Mouse (Mus musculus): ENCODE data around the gene 1700007K13Rik. TPM values are rescaled to one million over a fixed set of nuclear protein-coding genes. Genes with fewer than 3 reads are reported as not detected.
A peak's percentile ranks its signal among the peaks of the same experiment; 100 is the strongest.
"Not testable (repeated sequence)": the region's sequence is repeated elsewhere in the genome, so short reads cannot be mapped to it uniquely, and the experiment has no call there.

The 1700007K13Rik gene
- total RNA-seq, 1 experiment from 2014 or later: not detected

GRCm38 (mm10) chr2:28472011-28472410 lies 5.9 kb upstream of the 1700007K13Rik start:
- ATAC-seq (replicated peaks; ENCODE audit: low read depth, poor library complexity, severe bottlenecking): not testable (repeated sequence)

DNA sequence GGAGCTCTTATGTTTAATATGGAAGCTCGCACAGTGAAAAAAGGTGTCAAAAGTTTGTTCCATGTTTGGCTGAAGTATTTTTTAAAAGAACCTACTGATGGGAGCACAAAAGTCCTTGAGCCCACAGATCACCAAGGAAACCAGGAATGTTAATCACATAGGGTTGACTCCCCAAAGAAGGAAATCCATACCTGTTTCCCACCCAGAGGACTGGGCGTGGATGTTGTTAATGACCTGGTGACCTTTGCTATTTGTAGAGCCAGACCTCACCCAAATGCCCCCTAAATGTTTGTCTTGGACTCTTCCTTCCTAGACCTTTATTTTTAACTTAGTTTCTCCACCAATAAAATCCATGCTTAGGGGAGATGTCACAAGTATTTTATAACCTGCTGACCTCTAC lies 4.5 kb upstream of the 1700007K13Rik start:
- no peak for ATAC-seq (replicated peaks; ENCODE audit: low read depth, poor library complexity, severe bottlenecking)

- ATAC-seq (replicated peaks; ENCODE audit: low read depth, poor library complexity, severe bottlenecking): no peak
Measured at GRCm38 (mm10) chr2:28469461-28469860, 3.3 kb upstream of the 1700007K13Rik start.

DNA sequence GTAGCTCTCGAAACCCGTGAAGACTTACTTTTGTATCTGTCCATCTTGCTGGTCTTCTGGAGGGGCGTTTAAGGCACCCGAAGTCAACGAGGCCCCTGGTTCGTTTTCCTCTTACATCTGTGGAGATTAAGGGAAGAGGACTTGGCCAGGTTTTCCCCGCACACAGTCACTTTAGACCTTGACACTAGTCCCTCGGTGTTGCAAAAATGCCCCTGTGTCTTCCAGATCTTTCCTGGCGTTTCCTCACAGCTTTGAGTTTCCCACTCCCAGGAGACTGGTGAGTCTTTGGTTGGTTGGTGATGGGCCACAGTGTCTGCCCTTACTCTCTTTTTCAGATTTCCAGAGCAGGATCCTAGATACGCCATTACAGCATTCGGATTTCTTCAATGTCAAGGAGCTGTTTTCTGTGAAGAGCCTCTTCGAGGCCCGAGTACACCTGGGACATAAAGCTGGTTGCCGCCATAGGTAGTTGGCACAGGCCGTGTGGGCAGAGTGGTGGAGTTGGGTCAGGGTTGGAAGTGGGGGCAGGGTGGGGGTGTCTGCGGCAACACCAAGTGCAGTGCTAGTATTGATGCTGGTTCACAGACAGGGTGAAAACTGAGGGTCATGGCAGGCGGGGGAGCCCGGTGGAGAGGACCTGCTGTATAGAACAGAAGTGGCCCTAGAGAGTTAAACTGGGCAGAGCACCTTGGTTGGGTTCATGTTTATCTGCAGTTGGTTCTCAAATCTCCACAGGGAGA lies 2.5 kb upstream of the 1700007K13Rik start:
- ATAC-seq (replicated peaks; ENCODE audit: low read depth, poor library complexity, severe bottlenecking): no peak

- peak; percentile 90 for ATAC-seq (replicated peaks; ENCODE audit: low read depth, poor library complexity, severe bottlenecking)
Measured at GRCm38 (mm10) chr2:28467860-28468485, 1.8 kb upstream of the 1700007K13Rik start, which contains the start of gene Mrps2. Gene Mrps2 (plus strand): TSS chr2:28468066.

DNA sequence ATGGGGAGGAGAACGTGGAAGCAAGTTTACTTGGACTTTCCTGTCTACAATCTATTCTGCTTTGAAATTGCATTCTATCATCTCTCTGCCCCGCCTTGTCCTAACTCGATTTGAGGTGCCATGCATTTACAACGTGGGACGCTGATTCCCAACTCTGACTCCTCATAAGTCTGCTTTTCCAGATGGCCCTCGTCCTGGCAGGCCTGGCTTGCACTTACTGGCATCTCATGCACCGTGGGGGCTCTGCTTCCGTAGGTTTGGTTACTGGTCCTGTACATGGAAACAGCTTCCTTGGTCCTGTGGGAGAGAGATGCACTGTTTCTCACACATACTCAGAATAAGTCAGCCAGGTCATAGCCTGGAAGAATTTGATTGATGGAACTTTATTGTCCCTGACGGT lies 1.2 kb downstream of the 1700007K13Rik start:
- ATAC-seq (replicated peaks; ENCODE audit: low read depth, poor library complexity, severe bottlenecking): no peak

DNA sequence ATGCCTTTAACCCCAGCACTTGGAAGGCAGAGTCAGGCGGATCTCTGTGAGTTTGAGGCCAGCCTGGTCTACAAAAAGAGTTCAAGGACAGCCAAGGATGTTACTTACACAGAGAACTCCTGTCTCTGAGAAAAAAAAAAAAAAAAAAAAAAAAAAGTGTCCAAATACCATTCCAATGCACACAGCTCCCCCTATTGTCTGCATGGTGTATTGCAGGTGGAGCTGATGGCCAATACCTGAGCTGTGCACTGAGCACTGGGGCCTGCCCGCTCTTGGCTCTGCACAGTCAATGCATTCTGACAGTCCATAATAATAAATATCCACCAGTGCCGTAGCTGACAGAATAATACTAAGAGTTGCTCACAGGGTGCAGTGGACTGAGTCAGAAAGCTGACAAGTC lies 2.2 kb downstream of the 1700007K13Rik start:
- no peak; the same call in 1 of the 2 replicates for ATAC-seq (replicated peaks; ENCODE audit: low read depth, poor library complexity, severe bottlenecking)

DNA sequence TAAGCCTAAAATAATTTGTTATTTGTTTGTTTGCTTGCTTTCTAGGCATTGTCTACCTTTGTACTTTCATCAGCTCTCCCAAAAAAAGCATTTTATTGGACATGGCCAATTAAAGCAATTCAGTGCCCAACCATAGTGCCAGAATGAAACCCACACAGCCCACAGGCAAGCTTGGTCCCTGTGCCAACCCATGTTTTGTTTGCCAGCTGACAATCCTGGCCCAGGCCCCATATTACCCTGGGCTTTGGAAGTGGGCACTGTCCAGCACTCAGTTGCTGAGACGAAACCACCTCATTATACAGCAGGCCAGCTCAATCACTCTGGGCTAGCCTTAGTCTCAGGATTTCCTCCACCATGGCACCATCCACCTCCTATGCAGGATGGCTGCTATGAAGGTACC lies 9.5 kb downstream of the 1700007K13Rik start:
- no peak for ATAC-seq (replicated peaks; ENCODE audit: low read depth, poor library complexity, severe bottlenecking)

DNA sequence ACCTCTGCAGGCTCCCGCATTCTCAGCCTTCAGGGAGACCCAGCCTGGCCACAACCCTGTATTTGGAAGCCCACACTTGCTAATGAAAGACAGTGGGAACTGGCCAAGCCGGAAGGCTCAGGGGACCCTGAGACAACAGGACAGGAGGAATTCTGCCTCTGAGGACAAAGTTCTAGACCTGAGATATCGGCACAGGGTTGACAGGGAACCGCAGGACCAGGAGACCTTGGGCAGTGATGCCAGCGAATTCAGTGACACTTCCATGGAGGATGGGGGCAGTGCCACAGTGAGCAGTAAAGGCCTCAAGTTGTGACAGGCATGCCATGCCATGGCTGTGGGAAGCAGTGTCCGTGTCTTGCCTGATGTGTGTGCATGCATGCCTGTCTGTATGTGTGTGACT lies 12.6 kb downstream of the 1700007K13Rik start:
- no peak for ATAC-seq (replicated peaks; ENCODE audit: low read depth, poor library complexity, severe bottlenecking)

- no peak for ATAC-seq (replicated peaks; ENCODE audit: low read depth, poor library complexity, severe bottlenecking)
Measured at GRCm38 (mm10) chr2:28451663-28452062, 14.5 kb downstream of the 1700007K13Rik start.

- no peak for ATAC-seq (replicated peaks; ENCODE audit: low read depth, poor library complexity, severe bottlenecking)
Measured at GRCm38 (mm10) chr2:28447315-28447670, 18.8 kb downstream of the 1700007K13Rik start.

- peak; percentile 24; the same call in 1 of the 2 replicates for ATAC-seq (replicated peaks; ENCODE audit: low read depth, poor library complexity, severe bottlenecking)
Measured at GRCm38 (mm10) chr2:28446515-28447314, 19.4 kb downstream of the 1700007K13Rik start, which contains the start of gene Ppp1r26. Gene Ppp1r26 (plus strand): TSS chr2:28446800.

DNA sequence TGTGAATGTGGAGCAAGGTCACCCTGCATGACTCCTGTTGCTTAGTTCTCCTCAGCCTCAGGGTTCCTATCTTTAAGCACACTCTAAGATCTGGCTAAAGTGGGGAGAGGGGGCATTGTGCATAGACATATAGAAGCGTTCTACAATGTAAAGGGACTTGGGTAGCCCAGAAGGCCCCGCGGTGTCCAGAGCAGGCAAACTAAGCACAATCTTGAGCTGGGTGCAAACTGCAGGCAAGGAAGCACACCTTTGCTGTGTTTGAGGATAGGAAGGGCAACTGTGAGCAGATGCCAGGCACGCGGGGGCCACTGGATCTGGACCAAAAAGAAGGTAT lies 20.0 kb downstream of the 1700007K13Rik start:
- 0 out of 2 replicates have a peak, but pooled peaks have one; percentile 10 for ATAC-seq (replicated peaks; ENCODE audit: low read depth, poor library complexity, severe bottlenecking)

DNA sequence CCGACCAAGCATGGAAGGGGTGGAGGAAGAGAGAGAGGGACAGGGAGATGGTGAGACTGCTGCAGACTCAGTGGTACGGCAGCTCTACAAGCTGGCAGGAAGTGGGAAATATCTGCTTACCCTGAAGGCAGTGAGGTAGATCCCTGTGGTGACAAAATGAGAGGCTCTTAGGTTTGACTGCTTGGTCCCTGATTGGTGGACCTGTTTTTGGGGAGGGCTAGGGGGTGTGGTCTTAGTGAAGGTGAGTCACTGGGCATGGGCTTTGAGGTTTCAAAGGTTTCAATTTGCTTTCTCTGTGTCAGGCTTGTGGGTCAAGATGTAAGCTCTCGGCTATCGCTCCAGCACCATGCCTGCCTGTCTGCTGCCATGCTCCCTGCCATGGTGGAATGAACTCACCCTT lies 21.1 kb downstream of the 1700007K13Rik start:
- no peak for ATAC-seq (replicated peaks; ENCODE audit: low read depth, poor library complexity, severe bottlenecking)

GRCm38 (mm10) chr2:28440842-28441241 lies 25.3 kb downstream of the 1700007K13Rik start:
- no peak; the same call in 1 of the 2 replicates for ATAC-seq (replicated peaks; ENCODE audit: low read depth, poor library complexity, severe bottlenecking)

GRCm38 (mm10) chr2:28435401-28435800 lies 30.7 kb downstream of the 1700007K13Rik start:
- no peak for ATAC-seq (replicated peaks; ENCODE audit: low read depth, poor library complexity, severe bottlenecking)

DNA sequence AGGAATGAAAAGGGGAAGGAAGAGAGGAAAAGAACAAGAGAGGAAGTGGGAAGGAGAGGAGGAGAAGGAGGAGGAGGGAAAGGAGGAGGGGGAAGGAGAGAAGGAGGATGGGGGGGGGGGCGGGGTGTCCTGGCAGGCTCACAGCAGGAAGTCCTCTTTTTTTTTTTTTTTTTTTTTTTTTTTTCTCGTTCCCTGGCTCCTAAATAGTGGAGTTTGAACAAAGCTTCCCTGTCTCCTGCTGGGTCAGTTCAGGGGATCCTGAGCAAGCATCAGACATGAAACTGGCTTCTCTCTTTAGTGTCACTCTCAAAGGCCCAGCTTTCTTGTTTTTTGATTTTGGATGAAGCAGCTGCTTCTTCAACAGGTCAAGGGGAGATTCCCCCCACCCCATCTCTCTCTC lies 32.6 kb downstream of the 1700007K13Rik start:
- no peak for ATAC-seq (replicated peaks; ENCODE audit: low read depth, poor library complexity, severe bottlenecking)

GRCm38 (mm10) chr2:28432811-28433210 lies 33.3 kb downstream of the 1700007K13Rik start:
- no peak; the same call in 1 of the 2 replicates for ATAC-seq (replicated peaks; ENCODE audit: low read depth, poor library complexity, severe bottlenecking)

DNA sequence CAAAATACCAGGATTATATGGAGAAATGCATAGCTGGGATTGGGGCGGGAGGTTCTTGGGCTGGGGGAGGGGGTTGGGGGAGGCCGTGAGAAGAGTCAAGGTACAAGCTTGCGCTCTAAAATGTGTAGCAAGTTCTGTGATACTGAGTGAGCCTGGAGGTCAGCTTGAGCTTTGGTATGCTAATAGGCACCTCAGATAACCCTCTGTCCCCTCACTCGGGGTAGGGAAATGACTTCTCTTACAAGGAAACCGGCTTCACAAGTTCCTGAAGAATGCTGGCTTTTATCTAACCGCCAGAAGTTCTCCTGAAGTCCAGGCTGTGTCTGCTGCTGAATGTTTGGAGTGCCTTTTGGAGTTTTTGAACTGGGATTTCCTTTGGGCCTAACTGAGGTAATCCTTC lies 35.3 kb downstream of the 1700007K13Rik start:
- no peak for ATAC-seq (replicated peaks; ENCODE audit: low read depth, poor library complexity, severe bottlenecking)

- no peak for ATAC-seq (replicated peaks; ENCODE audit: low read depth, poor library complexity, severe bottlenecking)
Measured at GRCm38 (mm10) chr2:28427226-28427625, 38.9 kb downstream of the 1700007K13Rik start.

DNA sequence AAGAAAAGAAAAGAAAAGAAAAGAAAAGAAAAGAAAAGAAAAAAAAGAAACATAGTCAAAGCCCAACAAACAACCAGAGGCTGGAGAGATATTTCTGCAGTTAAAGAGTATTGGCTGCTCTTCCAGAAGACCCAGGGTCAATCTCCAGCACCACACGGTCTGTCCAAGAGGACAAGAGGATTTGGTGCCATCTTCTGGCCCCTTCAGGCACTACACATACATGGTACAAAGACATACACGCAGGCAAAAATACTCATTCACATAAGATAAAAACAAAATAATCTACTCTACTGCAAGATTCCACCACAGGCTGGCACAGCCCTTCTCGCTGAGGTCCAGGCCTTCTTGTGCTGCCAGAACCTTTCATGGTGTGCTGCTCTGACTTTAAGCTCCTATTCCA lies 43.0 kb downstream of the 1700007K13Rik start:
- ATAC-seq (replicated peaks; ENCODE audit: low read depth, poor library complexity, severe bottlenecking): peak; percentile 74
